24 mouse cellular contexts compared by ENCODE assay signal in the genomic region with DNA sequence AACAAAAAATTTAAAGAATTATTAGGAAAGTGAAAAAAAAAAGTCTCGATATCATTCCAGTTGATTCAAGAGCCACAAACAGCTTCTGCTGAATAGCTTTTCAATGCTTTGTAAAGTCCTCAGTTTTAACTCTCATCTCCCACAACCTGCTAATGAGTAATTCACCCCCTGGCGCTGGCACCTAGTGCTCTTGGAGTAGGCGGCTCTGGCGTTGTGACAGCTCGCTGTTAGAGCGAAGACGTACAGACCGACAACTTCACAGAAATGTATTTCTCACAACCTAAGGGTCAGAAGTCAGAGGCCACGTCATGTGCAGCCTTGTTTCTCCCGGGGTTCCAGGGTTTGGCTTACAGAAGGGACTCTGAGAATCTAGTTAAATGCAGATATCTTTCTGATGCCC.
DNase-seq lines count a peak whose midpoint lies in the region; ATAC-seq lines count a peak whose summit lies in the region.
"Had no signal": no experiment of that assay in that cellular context is flagged by ENCODE, and none has a peak within 500 bp of the region (broad histone marks: within the 10 kb centered on the region; RNA-seq: fewer than 3 reads in every experiment).

No protein-coding gene starts in this region.

- ATAC-seq in kidney, embryonic 16.5 days (ENCODE audit: low FRiP score, low TSS enrichment): no peak
- ATAC-seq: forebrain, embryonic 16.5 days; inflammation-experienced regulatory T-cells, adult 6 months had no signal

- no peak overlapping the region for H3K4me2 ChIP-seq in kidney, embryonic 16.5 days (replicated peaks; ENCODE audit: low read depth, low read length)
- H3K4me2 ChIP-seq: embryonic facial prominence, embryonic 13.5 days; hindbrain, embryonic 15.5 days; limb, embryonic 13.5 days; liver, embryonic 11.5 days; lung, embryonic 15.5 days; neural tube, embryonic 12.5 days; stomach, embryonic 15.5 days had no signal

- peaks cover 7% of the 10 kb centered on the region for H3K4me1 ChIP-seq in kidney, embryonic 16.5 days (ENCODE audit: insufficient read depth, low read length)
- H3K4me1 ChIP-seq: embryonic facial prominence, embryonic 13.5 days; lung, embryonic 15.5 days; stomach, embryonic 15.5 days had no signal

- H3K4me3 ChIP-seq in kidney, embryonic 16.5 days (ENCODE audit: low read length): no peak overlapping the region
- H3K4me3 ChIP-seq: embryonic facial prominence, embryonic 13.5 days; hindbrain, embryonic 10.5 days; hindbrain, embryonic 15.5 days; limb, embryonic 13.5 days; lung, embryonic 15.5 days; midbrain, embryonic 10.5 days; myocyte; neural tube, embryonic 12.5 days; stomach, embryonic 15.5 days had no signal

- WGBS in kidney, embryonic 16.5 days: 72% methylated on average over 10 of the region's 10 CpGs

- no peak overlapping the region for H3K9ac ChIP-seq in kidney, embryonic 16.5 days (replicated peaks; ENCODE audit: low read length)
- H3K9ac ChIP-seq: embryonic facial prominence, embryonic 13.5 days; hindbrain, embryonic 15.5 days; limb, embryonic 13.5 days; lung, embryonic 15.5 days; neural tube, embryonic 12.5 days; stomach, embryonic 15.5 days had no signal

- DNase-seq in kidney, postnatal 14 days: peak; percentile 12
- peak; percentile 12 for DNase-seq in right cerebral cortex, adult 18-20 months
- DNase-seq in right cerebral cortex, postnatal 14 days: no peak
- peak; percentile 52 for DNase-seq in gonadal fat pad, adult 2 months (ENCODE audit: low read depth)
- no peak for DNase-seq in T-cell, adult 2 months (ENCODE audit: low spot score)
- DNase-seq: adrenal gland, adult 8-10 months; B cell, adult 2 months; cerebellum, adult 11 months; cerebellum, adult 9-10 months; heart, postnatal 14 days had no signal

- no peaks in the 10 kb centered on the region for H3K36me3 ChIP-seq in kidney, embryonic 16.5 days (ENCODE audit: insufficient read depth, low read length)
- H3K36me3 ChIP-seq: embryonic facial prominence, embryonic 13.5 days; hindbrain, embryonic 10.5 days; hindbrain, embryonic 15.5 days; limb, embryonic 13.5 days; lung, embryonic 15.5 days; midbrain, embryonic 10.5 days; neural tube, embryonic 12.5 days; stomach, embryonic 15.5 days had no signal

- no peak overlapping the region for H3K27ac ChIP-seq in kidney, embryonic 16.5 days (ENCODE audit: low read length)
- H3K27ac ChIP-seq: embryonic facial prominence, embryonic 13.5 days; hindbrain, embryonic 10.5 days; hindbrain, embryonic 15.5 days; kidney, postnatal 0 days; limb, embryonic 13.5 days; lung, embryonic 15.5 days; midbrain, embryonic 10.5 days; neural tube, embryonic 12.5 days; stomach, embryonic 15.5 days had no signal

- no peaks in the 10 kb centered on the region for H3K27me3 ChIP-seq in kidney, embryonic 16.5 days (ENCODE audit: insufficient read depth, low read length)
- H3K27me3 ChIP-seq: embryonic facial prominence, embryonic 13.5 days; hindbrain, embryonic 15.5 days; limb, embryonic 13.5 days; lung, embryonic 15.5 days; neural tube, embryonic 12.5 days; stomach, embryonic 15.5 days had no signal

- H3K9me3 ChIP-seq in kidney, embryonic 16.5 days (ENCODE audit: low read length): no peaks in the 10 kb centered on the region
- H3K9me3 ChIP-seq: embryonic facial prominence, embryonic 13.5 days; hindbrain, embryonic 10.5 days; hindbrain, embryonic 15.5 days; limb, embryonic 13.5 days; lung, embryonic 15.5 days; midbrain, embryonic 10.5 days; neural tube, embryonic 12.5 days; stomach, embryonic 15.5 days had no signal

Comparison
In these comparisons a context has a peak if more than half of its experiments do, and no peak if none do; other contexts are left out.
1. DNase-seq: peak in kidney, postnatal 14 days (single experiment), right cerebral cortex, adult 18-20 months (single experiment) and gonadal fat pad, adult 2 months (single experiment); none in right cerebral cortex, postnatal 14 days (single experiment) and T-cell, adult 2 months (single experiment).